Mouse (Mus musculus) CH12.LX (cell line): Measurements from ENCODE around the gene Gucy2d. TPM values are rescaled to one million over a fixed set of nuclear protein-coding genes. Genes with fewer than 3 reads are reported as not detected.

ENCODE experiments used
- DNase-seq: peaks from one replicate; pipeline ENCODE4 v3.0.0-alpha.2; 2013; ENCODE audit errors: extremely low read depth
- H3K27ac ChIP-seq: 2 replicates; pipeline ENCODE4 v1.5.1; 2012; ENCODE audit warnings: low read depth, mild to moderate bottlenecking, control low read depth, moderate library complexity; ENCODE audit not compliant: insufficient read depth
- H3K27me3 ChIP-seq: replicated peaks from 2 replicates; pipeline ENCODE3; 2012; ENCODE audit warnings: inconsistent platforms
- H3K36me3 ChIP-seq, 2 experiments: replicated peaks in 1 of 2; 2 replicates each; pipeline versions ENCODE3 to v1.6.1; 2012; ENCODE audit warnings: inconsistent platforms in 1 of 2, low read length in 1 of 2, mild to moderate bottlenecking in 1 of 2, mixed read lengths in 1 of 2, moderate library complexity in 1 of 2; ENCODE audit not compliant: control insufficient read depth in 1 of 2, insufficient read depth in 1 of 2
- H3K4me1 ChIP-seq, 2 experiments: 2 replicates each; pipeline ENCODE4 v1.6.1; 2012; ENCODE audit warnings: inconsistent platforms in 1 of 2, moderate library complexity in 1 of 2; ENCODE audit not compliant: insufficient read depth in 2 of 2, control insufficient read depth in 1 of 2
- H3K4me2 ChIP-seq: 2 replicates; pipeline ENCODE4 v1.6.1; 2012; ENCODE audit warnings: low read depth, mild to moderate bottlenecking, control low read depth; ENCODE audit not compliant: poor library complexity, insufficient read depth, severe bottlenecking
- H3K4me3 ChIP-seq, 3 experiments: fragments of 150-350 bp in 1 of 3; sonication (generic) in 1 of 3; replicated peaks in 1 of 3; 2 replicates each; pipeline versions ENCODE3 to v1.5.1; 2011 to 2012; ENCODE audit warnings: low read depth in 2 of 3, low read length in 2 of 3, mild to moderate bottlenecking in 2 of 3, moderate library complexity in 2 of 3, control low read depth in 1 of 3, improper control_type of control experiment in 1 of 3, inconsistent platforms in 1 of 3, mixed read lengths in 1 of 3; ENCODE audit not compliant: poor library complexity in 1 of 3
- H3K79me2 ChIP-seq: replicated peaks from 2 replicates; pipeline ENCODE4 v1.6.1; 2012; ENCODE audit warnings: mild to moderate bottlenecking, moderate library complexity; ENCODE audit not compliant: control insufficient read depth, poor library complexity, insufficient read depth, severe bottlenecking; ENCODE audit errors: extremely low read depth
- H3K9ac ChIP-seq: 2 replicates; pipeline ENCODE4 v1.6.1; 2012; ENCODE audit warnings: low read depth, mild to moderate bottlenecking, control low read depth, moderate library complexity; ENCODE audit not compliant: insufficient read depth
- H3K9me3 ChIP-seq: replicated peaks from 2 replicates; pipeline ENCODE3; 2012; ENCODE audit warnings: low read length, inconsistent platforms, mixed read lengths
- BHLHE40 ChIP-seq: IDR thresholded peaks from 2 replicates; pipeline ENCODE4 v1.6.1; 2011; ENCODE audit warnings: mild to moderate bottlenecking, low read depth, low read length, improper control_type of control experiment
- CHD1 ChIP-seq: IDR thresholded peaks from 2 replicates; pipeline ENCODE4 v1.6.1; 2012; ENCODE audit warnings: low read depth, low read length, improper control_type of control experiment, inconsistent platforms
- CHD2 ChIP-seq: IDR thresholded peaks from 2 replicates; pipeline ENCODE4 v1.6.1; 2011; ENCODE audit warnings: low read length, improper control_type of control experiment
- CTCF ChIP-seq, 2 experiments: IDR thresholded peaks in 1 of 2; conservative IDR thresholded peaks in 1 of 2; 2 replicates each; pipeline ENCODE4 v1.5.1; 2011 to 2012; ENCODE audit warnings: low read depth in 2 of 2, low read length in 2 of 2, improper control_type of control experiment in 1 of 2, inconsistent platforms in 1 of 2, mild to moderate bottlenecking in 1 of 2, moderate library complexity in 1 of 2
- E2F4 ChIP-seq: IDR thresholded peaks from 2 replicates; pipeline ENCODE4 v1.6.1; 2011; ENCODE audit warnings: low read depth, low read length, improper control_type of control experiment; ENCODE audit not compliant: insufficient replicate concordance
- ELF1 ChIP-seq: IDR thresholded peaks from 2 replicates; pipeline ENCODE4 v1.6.1; 2014; ENCODE audit warnings: low read depth, mild to moderate bottlenecking, inconsistent platforms, low read length, improper control_type of control experiment
- EP300 ChIP-seq: IDR thresholded peaks from 2 replicates; pipeline ENCODE4 v1.6.1; 2011; ENCODE audit warnings: low read length, improper control_type of control experiment
- ETS1 ChIP-seq: conservative IDR thresholded peaks from 2 replicates; pipeline ENCODE4 v1.6.1; 2012; ENCODE audit warnings: low read depth, mild to moderate bottlenecking, inconsistent platforms, low read length, improper control_type of control experiment, moderate library complexity
- GABPA ChIP-seq: IDR thresholded peaks from 2 replicates; pipeline ENCODE4 v1.6.1; 2012; ENCODE audit warnings: low read depth, low read length, improper control_type of control experiment, inconsistent platforms; ENCODE audit not compliant: insufficient replicate concordance
- HCFC1 ChIP-seq: IDR thresholded peaks from 2 replicates; pipeline ENCODE4 v1.6.1; 2012; ENCODE audit warnings: low read depth, mild to moderate bottlenecking, inconsistent platforms, low read length, improper control_type of control experiment
- IRF4 ChIP-seq: IDR thresholded peaks from 2 replicates; pipeline ENCODE4 v1.6.1; 2014; ENCODE audit warnings: low read depth, mild to moderate bottlenecking, inconsistent platforms, low read length, improper control_type of control experiment
- JUN ChIP-seq: IDR thresholded peaks from 2 replicates; pipeline ENCODE4 v1.6.1; 2011; ENCODE audit warnings: low read depth, mild to moderate bottlenecking, low read length, improper control_type of control experiment, moderate library complexity; ENCODE audit not compliant: insufficient read depth
- JUND ChIP-seq: conservative IDR thresholded peaks from 2 replicates; pipeline ENCODE4 v1.6.1; 2011; ENCODE audit warnings: low read depth, low read length, improper control_type of control experiment
- KAT2A ChIP-seq: IDR thresholded peaks from 2 replicates; pipeline ENCODE4 v1.6.1; 2012; ENCODE audit warnings: low read length, improper control_type of control experiment, inconsistent platforms; ENCODE audit not compliant: insufficient replicate concordance
- MAFK ChIP-seq: IDR thresholded peaks from 2 replicates; pipeline ENCODE4 v1.6.1; 2011; ENCODE audit warnings: low read length, improper control_type of control experiment; ENCODE audit not compliant: insufficient replicate concordance
- MAX ChIP-seq: IDR thresholded peaks from 2 replicates; pipeline ENCODE4 v1.6.1; 2011; ENCODE audit warnings: low read length, improper control_type of control experiment
- MAZ ChIP-seq: IDR thresholded peaks from 2 replicates; pipeline ENCODE4 v1.6.1; 2012; ENCODE audit warnings: low read depth, mild to moderate bottlenecking, inconsistent platforms, low read length, improper control_type of control experiment, moderate library complexity
- MEF2A ChIP-seq: IDR thresholded peaks from 2 replicates; pipeline ENCODE4 v1.6.1; 2014; ENCODE audit warnings: low read depth, mild to moderate bottlenecking, inconsistent platforms, low read length, improper control_type of control experiment, borderline replicate concordance
- MXI1 ChIP-seq: IDR thresholded peaks from 2 replicates; pipeline ENCODE4 v1.6.1; 2011; ENCODE audit warnings: mild to moderate bottlenecking, low read depth, low read length, improper control_type of control experiment
- MYC ChIP-seq: IDR thresholded peaks from 2 replicates; pipeline ENCODE4 v1.6.1; 2011; ENCODE audit warnings: low read depth, mild to moderate bottlenecking, improper control_type of control experiment, low read length
- NELFE ChIP-seq: IDR thresholded peaks from 2 replicates; pipeline ENCODE4 v1.6.1; 2011; ENCODE audit warnings: low read depth, low read length, improper control_type of control experiment
- NRF1 ChIP-seq: IDR thresholded peaks from 2 replicates; pipeline ENCODE4 v1.6.1; 2014; ENCODE audit warnings: low read depth, mild to moderate bottlenecking, inconsistent platforms, low read length, improper control_type of control experiment, moderate library complexity
- PAX5 ChIP-seq: IDR thresholded peaks from 2 replicates; pipeline ENCODE4 v1.6.1; 2012; ENCODE audit warnings: low read length, inconsistent platforms, mixed read lengths
- POLR2A ChIP-seq: IDR thresholded peaks from 2 replicates; pipeline ENCODE4 v1.6.1; 2011; ENCODE audit warnings: low read depth, mild to moderate bottlenecking, improper control_type of control experiment, low read length
- POLR2AphosphoS2 ChIP-seq: IDR thresholded peaks from 2 replicates; pipeline ENCODE4 v1.6.1; 2011; ENCODE audit warnings: low read depth, low read length, improper control_type of control experiment
- RAD21 ChIP-seq: IDR thresholded peaks from 2 replicates; pipeline ENCODE4 v1.6.1; 2011; ENCODE audit warnings: low read depth, mild to moderate bottlenecking, low read length, improper control_type of control experiment, moderate library complexity
- RCOR1 ChIP-seq: conservative IDR thresholded peaks from 2 replicates; pipeline ENCODE4 v1.6.1; 2012; ENCODE audit warnings: low read depth, mild to moderate bottlenecking, inconsistent platforms, low read length, improper control_type of control experiment
- SIN3A ChIP-seq: IDR thresholded peaks from 2 replicates; pipeline ENCODE4 v1.6.1; 2012; ENCODE audit warnings: low read length, improper control_type of control experiment, inconsistent platforms
- SMC3 ChIP-seq: IDR thresholded peaks from 2 replicates; pipeline ENCODE4 v1.6.1; 2011; ENCODE audit warnings: low read depth, low read length, improper control_type of control experiment
- TBP ChIP-seq: conservative IDR thresholded peaks from 2 replicates; pipeline ENCODE4 v1.6.1; 2011; ENCODE audit warnings: low read depth, low read length, improper control_type of control experiment
- TCF12 ChIP-seq: IDR thresholded peaks from 2 replicates; pipeline ENCODE4 v1.6.1; 2014; ENCODE audit warnings: low read depth, mild to moderate bottlenecking, inconsistent platforms, low read length, improper control_type of control experiment
- UBTF ChIP-seq: IDR thresholded peaks from 2 replicates; pipeline ENCODE4 v1.6.1; 2012; ENCODE audit warnings: low read depth, mild to moderate bottlenecking, inconsistent platforms, low read length, improper control_type of control experiment, moderate library complexity
- USF1 ChIP-seq: IDR thresholded peaks from 2 replicates; pipeline ENCODE4 v1.6.1; 2014; ENCODE audit warnings: low read depth, mild to moderate bottlenecking, inconsistent platforms, low read length, improper control_type of control experiment
- USF2 ChIP-seq: conservative IDR thresholded peaks from 2 replicates; pipeline ENCODE4 v1.6.1; 2011; ENCODE audit warnings: low read depth, low read length, improper control_type of control experiment
- ZC3H11A ChIP-seq: IDR thresholded peaks from 2 replicates; pipeline ENCODE4 v1.6.1; 2012; ENCODE audit warnings: low read depth, mild to moderate bottlenecking, inconsistent platforms, low read length, improper control_type of control experiment
- ZKSCAN1 ChIP-seq: IDR thresholded peaks from 2 replicates; pipeline ENCODE4 v1.6.1; 2012; ENCODE audit warnings: low read depth, inconsistent platforms, low read length, improper control_type of control experiment, borderline replicate concordance
- ZMIZ1 ChIP-seq: IDR thresholded peaks from 2 replicates; pipeline ENCODE4 v1.6.1; 2012; ENCODE audit warnings: low read depth, mild to moderate bottlenecking, inconsistent platforms, low read length, improper control_type of control experiment
- ZNF384 ChIP-seq: IDR thresholded peaks from 2 replicates; pipeline ENCODE4 v1.6.1; 2012; ENCODE audit warnings: low read depth, low read length, improper control_type of control experiment, inconsistent platforms
- dilution Hi-C: fragments of 300-500 bp; cut with MboI; formaldehyde crosslinking; loops from 2 replicates; pipeline ENCODE4 v1.14.3; 2020; ENCODE audit warnings: low sequenced_read_pairs; ENCODE audit not compliant: extremely low pct_unique_long_range_greater_than_20kb, extremely low pct_ligation_motif_present
- in situ Hi-C: fragments of 300-500 bp; cut with MboI; formaldehyde crosslinking; loops from 3 replicates; pipeline ENCODE4 v1.14.3; 2019; ENCODE audit warnings: low sequenced_read_pairs, low pct_ligation_motif_present, low pct_unique_long_range_greater_than_20kb, mixed read lengths
- polyA plus RNA-seq: library from polyadenylated mRNA; unstranded; fragments of >175 nt; gene quantifications from 2 replicates; pipeline ENCODE4 v1.2.1, GENCODE M21; 2012; ENCODE audit warnings: low read depth; ENCODE audit not compliant: insufficient read length
- total RNA-seq, 2 experiments: library from RNA; depleted of rRNA; stranded (reverse); fragments of 300-350 nt in 1 of 2; fragments of >200 nt in 1 of 2; gene quantifications; 2 replicates each; pipeline ENCODE4 v1.2.3; 2012 to 2014

Gucy2d gene
- total and polyA plus RNA-seq, 3 experiments: not detected

DNA sequence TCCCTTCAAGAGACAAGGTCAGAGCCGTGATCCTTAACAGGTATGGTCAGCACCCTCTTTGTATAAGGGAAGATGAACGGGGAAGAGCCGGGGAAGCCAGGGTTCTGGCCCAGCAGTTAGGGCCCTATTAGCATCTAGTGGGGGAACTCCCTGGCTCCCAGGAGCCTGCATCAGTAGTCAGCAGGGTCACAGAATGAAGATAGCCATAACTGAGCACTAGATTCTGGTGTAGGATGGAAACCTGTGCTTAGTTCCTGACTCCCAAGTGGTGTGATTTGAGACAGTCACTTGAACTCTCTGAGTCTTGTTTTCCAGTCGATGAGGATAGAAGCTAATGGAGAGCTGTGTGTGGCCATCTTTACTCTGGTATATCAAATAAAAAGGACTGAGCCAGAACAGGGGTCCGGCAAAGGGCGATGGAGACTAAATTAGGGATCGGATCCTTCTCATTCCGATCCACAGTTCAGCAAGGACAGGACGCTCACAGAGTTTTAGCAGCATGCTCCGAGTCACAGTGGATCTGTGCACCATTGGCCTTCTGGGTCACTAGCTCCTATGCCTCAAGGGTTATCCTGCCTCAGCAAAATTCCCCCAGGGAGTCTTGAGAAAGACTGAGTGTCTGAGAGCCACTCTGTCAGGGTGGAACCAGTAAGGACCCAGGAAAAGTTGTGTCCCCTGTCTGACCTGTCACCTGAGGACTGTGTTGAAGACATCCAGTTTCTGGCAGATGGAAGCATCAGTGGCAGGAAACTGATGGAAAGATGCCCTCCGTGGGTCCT, 47.2 kb downstream of the Gucy2d start:
- Histone ChIP-seq H3K36me3 (peaks cover 0 to 3% of the 10 kb centered on the region in 2 experiments), H3K9me3 (no peaks in the 10 kb centered on the region), H3K9ac (peak overlapping the region; percentile 7; the same call in 1 of the 2 replicates), H3K4me3 (peak overlapping the region; percentile 12 to 30 (median 28)), H3K4me1 (peaks cover 43 to 82% of the 10 kb centered on the region in 2 experiments), H3K79me2 (no peaks in the 10 kb centered on the region), H3K27me3 (peaks cover 1% of the 10 kb centered on the region), H3K4me2 (peak overlapping the region; percentile 31), H3K27ac (peak overlapping the region; percentile 96)
- in situ Hi-C loops: loop anchor here (5.0 to 10.0 kb wide), 2 partner anchors 95 to 347 kb away; partner anchors contain the start of gene Wnt11
- TF ChIP-seq E2F4: no peak
- TF ChIP-seq MXI1: no peak; the same call in 1 of the 2 replicates
- TF ChIP-seq MYC: peak; percentile 60; the same call in 1 of the 2 replicates
- no peak for TF ChIP-seq PAX5
- peak; percentile 2; the same call in 1 of the 2 replicates for TF ChIP-seq SMC3
- no peak for TF ChIP-seq GABPA
- peak; percentile 71; the same call in 1 of the 2 replicates for TF ChIP-seq TBP
- no peak for TF ChIP-seq KAT2A
- TF ChIP-seq ELF1: no peak
- no peak for TF ChIP-seq TCF12
- TF ChIP-seq MAX: 0 out of 2 replicates have a peak, but pooled peaks have one; percentile 43
- peak; percentile 51 for TF ChIP-seq EP300
- TF ChIP-seq CHD2: no peak
- TF ChIP-seq NELFE: peak; percentile 26; the same call in 1 of the 2 replicates
- no peak for TF ChIP-seq USF2
- no peak for TF ChIP-seq ZC3H11A
- TF ChIP-seq HCFC1: no peak
- TF ChIP-seq UBTF: peak; percentile 48; the same call in 1 of the 2 replicates
- no peak for TF ChIP-seq POLR2A
- 0 out of 2 replicates have a peak, but pooled peaks have one; percentile 65 for TF ChIP-seq MAZ
- peak; percentile 53; the same call in 1 of the 2 replicates for TF ChIP-seq MEF2A
- peak; percentile 77 for TF ChIP-seq BHLHE40
- no peak for TF ChIP-seq ZMIZ1
- no peak for TF ChIP-seq CTCF (conservative IDR thresholded peaks at IDR 0.05 in 1 of 2, IDR thresholded peaks at IDR 0.05 in 1 of 2; ENCODE audit: low read depth in 2 of 2, low read length in 2 of 2)
- no peak for TF ChIP-seq ZNF384
- peak; percentile 68 for TF ChIP-seq IRF4
- no peak for TF ChIP-seq POLR2AphosphoS2
- peak; percentile 63; the same call in 1 of the 2 replicates for TF ChIP-seq CHD1
- TF ChIP-seq RAD21: no peak; the same call in 1 of the 2 replicates
- TF ChIP-seq ETS1: peak; percentile 82
- peak; percentile 9; the same call in 1 of the 2 replicates for TF ChIP-seq JUN
- TF ChIP-seq USF1: no peak
- TF ChIP-seq JUND: 0 out of 2 replicates have a peak, but pooled peaks have one; percentile 30
- TF ChIP-seq SIN3A: no peak
- TF ChIP-seq ZKSCAN1: no peak
- no peak for TF ChIP-seq NRF1
- peak; percentile 36; the same call in 1 of the 2 replicates for TF ChIP-seq MAFK
- TF ChIP-seq RCOR1: no peak
- dilution Hi-C loops: no loop called here
- DNase-seq: peak; percentile 86
